Mouse (Mus musculus) right cerebral cortex, postnatal 4 days (tissue): Measurements from ENCODE around the gene Arl4a.

ENCODE experiments used
- DNase-seq: peaks from one replicate; pipeline ENCODE4 v3.0.0-alpha.2; 2022

The Arl4a gene

GRCm38 (mm10) chr12:40004766-40005165, 33.1 kb downstream of the Arl4a start:
- no peak for DNase-seq

- DNase-seq: no peak
These were observed 39.0 kb downstream of the Arl4a start for GRCm38 (mm10) chr12:39998853-39999195.

- DNase-seq: no peak
These were observed 39.6 kb downstream of the Arl4a start for GRCm38 (mm10) chr12:39998070-39998852.

GRCm38 (mm10) chr12:39997651-39998050, 40.2 kb downstream of the Arl4a start:
- DNase-seq: no peak

- DNase-seq: no peak
These were observed 41.8 kb downstream of the Arl4a start for GRCm38 (mm10) chr12:39996015-39996414.

GRCm38 (mm10) chr12:39995609-39996008, 42.2 kb downstream of the Arl4a start:
- DNase-seq: no peak

- no peak for DNase-seq
These were observed 45.0 kb downstream of the Arl4a start for GRCm38 (mm10) chr12:39992767-39993302.

- no peak for DNase-seq
These were observed 46.7 kb downstream of the Arl4a start for GRCm38 (mm10) chr12:39990830-39991780.

GRCm38 (mm10) chr12:39989136-39989535, 48.7 kb downstream of the Arl4a start:
- DNase-seq: no peak

- no peak for DNase-seq
These were observed 50.6 kb downstream of the Arl4a start for GRCm38 (mm10) chr12:39987177-39987576.

- DNase-seq: no peak
These were observed 52.2 kb downstream of the Arl4a start for GRCm38 (mm10) chr12:39985639-39986038.

- no peak for DNase-seq
These were observed 58.0 kb downstream of the Arl4a start for GRCm38 (mm10) chr12:39979792-39980191.

- no peak for DNase-seq
These were observed 58.8 kb downstream of the Arl4a start for GRCm38 (mm10) chr12:39979066-39979465.

- DNase-seq: no peak
These were observed 59.7 kb downstream of the Arl4a start for GRCm38 (mm10) chr12:39977996-39978590.

GRCm38 (mm10) chr12:39976426-39976825, 61.4 kb downstream of the Arl4a start:
- DNase-seq: no peak

- peak; percentile 9 for DNase-seq
These were observed 61.9 kb downstream of the Arl4a start for GRCm38 (mm10) chr12:39975829-39976340.

GRCm38 (mm10) chr12:39974977-39975583, 62.7 kb downstream of the Arl4a start:
- no peak for DNase-seq

- no peak for DNase-seq
These were observed 63.6 kb downstream of the Arl4a start for GRCm38 (mm10) chr12:39974273-39974672.

GRCm38 (mm10) chr12:39969500-39969899, 68.3 kb downstream of the Arl4a start:
- no peak for DNase-seq

GRCm38 (mm10) chr12:39968109-39968508, 69.7 kb downstream of the Arl4a start:
- DNase-seq: no peak

- no peak for DNase-seq
These were observed 78.7 kb downstream of the Arl4a start for GRCm38 (mm10) chr12:39959166-39959565.

- DNase-seq: peak; percentile 80
These were observed 79.7 kb downstream of the Arl4a start for GRCm38 (mm10) chr12:39957931-39958671.
